In the genomic region with DNA sequence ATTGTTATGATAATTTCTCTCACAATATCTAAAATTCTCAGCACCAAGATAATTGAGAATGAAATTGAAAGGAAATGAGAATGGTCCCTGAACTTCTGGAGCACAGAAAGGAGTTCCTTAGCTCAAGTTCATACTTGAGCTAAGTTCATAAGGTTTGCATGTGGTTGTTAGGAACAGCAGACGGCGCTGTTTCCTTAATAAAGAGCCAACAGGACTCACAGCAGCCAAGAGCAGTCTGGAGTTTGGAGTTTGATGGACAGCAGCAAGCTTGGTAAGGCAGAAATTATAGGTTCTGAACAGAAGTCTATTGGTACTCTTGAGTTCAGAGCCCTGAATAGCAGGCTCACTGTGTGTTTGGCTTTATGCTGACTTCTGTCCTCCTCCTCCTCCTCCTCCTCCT, we compare ENCODE assay signal across 1 mouse cellular context.
TF ChIP-seq lines count a peak whose summit lies in the region.

No protein-coding gene starts in this region.

TF ChIP-seq in CH12.LX, 34 proteins besides CTCF, POLR2A, EP300 and RAD21 (continued from another document):
- no peak for TF ChIP-seq POLR2AphosphoS2 (IDR thresholded peaks at IDR 0.05; ENCODE audit: low read depth, low read length)
- TF ChIP-seq NRF1 (IDR thresholded peaks at IDR 0.05; ENCODE audit: low read depth, low read length): no peak
- TF ChIP-seq MAFK (IDR thresholded peaks at IDR 0.05; ENCODE audit: insufficient replicate concordance, low read length): no peak
- no peak for TF ChIP-seq HCFC1 (IDR thresholded peaks at IDR 0.05; ENCODE audit: low read depth, low read length)
- TF ChIP-seq IRF4 (IDR thresholded peaks at IDR 0.05; ENCODE audit: low read depth, low read length): no peak; the same call in 1 of the 2 replicates
- TF ChIP-seq MXI1 (IDR thresholded peaks at IDR 0.05; ENCODE audit: low read depth, low read length): no peak
- TF ChIP-seq ZKSCAN1 (IDR thresholded peaks at IDR 0.05; ENCODE audit: borderline replicate concordance, low read depth, low read length): no peak
- TF ChIP-seq E2F4 (IDR thresholded peaks at IDR 0.05; ENCODE audit: insufficient replicate concordance, low read depth, low read length): no peak
- TF ChIP-seq MAX (IDR thresholded peaks at IDR 0.05; ENCODE audit: low read length): no peak; the same call in 1 of the 2 replicates
- no peak for TF ChIP-seq SIN3A (IDR thresholded peaks at IDR 0.05; ENCODE audit: low read length)
- no peak for TF ChIP-seq ETS1 (conservative IDR thresholded peaks at IDR 0.05; ENCODE audit: low read depth, low read length)
- no peak for TF ChIP-seq CHD1 (IDR thresholded peaks at IDR 0.05; ENCODE audit: low read depth, low read length)
- peak; percentile 86 for TF ChIP-seq ZC3H11A (IDR thresholded peaks at IDR 0.05; ENCODE audit: low read depth, low read length)
- no peak for TF ChIP-seq RCOR1 (conservative IDR thresholded peaks at IDR 0.05; ENCODE audit: low read depth, low read length)
- no peak for TF ChIP-seq BHLHE40 (IDR thresholded peaks at IDR 0.05; ENCODE audit: low read depth, low read length)
- no peak for TF ChIP-seq UBTF (IDR thresholded peaks at IDR 0.05; ENCODE audit: low read depth, low read length)
- no peak for TF ChIP-seq JUND (conservative IDR thresholded peaks at IDR 0.05; ENCODE audit: low read depth, low read length)
- peak; percentile 50; the same call in 1 of the 2 replicates for TF ChIP-seq NELFE (IDR thresholded peaks at IDR 0.05; ENCODE audit: low read depth, low read length)
- TF ChIP-seq USF2 (conservative IDR thresholded peaks at IDR 0.05; ENCODE audit: low read depth, low read length): no peak
- TF ChIP-seq PAX5 (IDR thresholded peaks at IDR 0.05; ENCODE audit: low read length): no peak
